Mouse (Mus musculus): ENCODE measurements around the gene Hint1.
"Not testable (repeated sequence)": the region's sequence is repeated elsewhere in the genome, so short reads cannot be mapped to it uniquely, and the experiment has no call there.

The Hint1 gene

DNA sequence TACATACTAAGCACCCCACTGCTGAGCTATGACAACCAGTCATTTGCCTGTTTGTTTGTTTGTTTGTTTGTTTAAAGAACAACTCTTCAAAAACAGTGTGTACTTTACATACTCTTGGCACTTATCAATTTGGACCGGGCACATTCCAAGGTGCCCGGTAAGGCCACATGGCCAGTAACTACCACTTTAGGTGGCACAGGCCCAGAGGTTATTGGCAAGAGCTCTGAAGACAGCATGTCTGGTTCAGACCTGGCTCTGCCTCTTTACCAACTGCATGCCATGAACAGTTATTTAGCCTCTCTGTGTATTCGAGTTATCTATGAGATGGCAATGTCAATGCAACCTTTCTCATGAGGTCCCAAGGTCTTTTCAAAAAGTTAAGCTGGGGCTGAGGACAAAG, 30.5 kb downstream of the Hint1 start:
- DNase-seq (ENCODE audit: low spot score) = not testable (repeated sequence)

DNA sequence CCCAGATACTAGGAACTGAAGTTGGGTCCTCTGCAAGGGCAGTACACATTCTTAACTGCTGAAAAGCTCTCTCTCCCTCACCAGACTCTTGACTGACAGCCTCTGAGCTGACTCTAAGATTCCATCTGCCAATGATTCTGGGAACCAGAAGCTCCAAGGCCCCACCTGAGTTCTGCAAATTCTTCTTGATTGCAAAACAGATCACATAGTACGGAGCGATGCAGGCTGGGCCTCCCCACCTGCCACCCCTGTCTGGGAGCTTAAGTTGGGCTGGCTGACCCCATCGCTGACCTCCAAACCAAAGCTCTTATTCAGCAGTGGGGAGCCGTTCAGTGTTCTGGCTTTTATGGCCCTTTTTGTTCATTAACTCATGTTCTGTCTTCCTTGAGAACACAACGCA, 31.3 kb downstream of the Hint1 start:
- peak; percentile 17 for DNase-seq (ENCODE audit: low spot score)

GRCm38 (mm10) chr11:54899657-54900056, 33.5 kb downstream of the Hint1 start:
- DNase-seq (ENCODE audit: low spot score) = no peak

GRCm38 (mm10) chr11:54902333-54903323, 36.4 kb downstream of the Hint1 start, which contains the start of gene Gpx3:
Gene Gpx3, plus strand, starts transcription at chr11:54902453.
- peak; percentile 83 for DNase-seq (ENCODE audit: low spot score)

GRCm38 (mm10) chr11:54903339-54903738, 37.2 kb downstream of the Hint1 start:
- DNase-seq (ENCODE audit: low spot score) = no peak

DNA sequence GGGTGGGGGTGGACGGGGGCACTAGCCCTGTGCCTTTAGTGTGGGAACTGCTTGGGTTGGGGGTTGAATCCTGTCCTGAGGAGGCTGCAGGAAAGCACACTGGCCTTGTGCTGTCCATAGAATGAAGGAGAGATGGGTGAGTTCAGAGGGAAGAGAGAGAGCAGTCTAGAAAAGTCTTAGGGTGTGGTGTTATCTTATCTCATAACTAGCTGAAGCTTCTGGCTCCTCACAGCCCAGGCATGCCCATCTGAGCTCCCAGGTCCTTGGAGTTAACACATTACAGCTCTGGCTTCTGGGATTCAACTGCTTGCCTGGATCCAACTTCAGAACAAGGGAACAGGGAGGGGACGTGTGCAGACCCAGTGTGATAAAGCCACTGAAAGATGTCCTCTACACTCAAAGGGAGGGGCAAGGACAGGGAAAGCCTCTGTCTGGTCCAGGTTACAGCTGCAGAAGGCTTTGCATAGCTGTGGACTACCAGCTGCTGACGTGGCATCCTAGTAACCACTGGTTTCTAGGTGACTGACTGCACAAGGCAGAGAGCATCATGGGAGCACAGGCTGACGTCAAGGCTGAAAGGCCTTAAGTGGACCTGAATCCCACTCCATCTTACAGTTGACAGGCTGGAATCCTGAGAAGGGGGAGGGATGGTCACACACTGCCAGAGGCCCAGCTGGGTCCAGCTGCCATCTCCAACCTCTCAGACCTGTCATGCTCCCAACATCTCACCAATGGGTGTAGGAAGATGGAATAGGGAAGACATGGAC, 37.9 kb downstream of the Hint1 start:
- peak; percentile 64 for DNase-seq (ENCODE audit: low spot score)

DNA sequence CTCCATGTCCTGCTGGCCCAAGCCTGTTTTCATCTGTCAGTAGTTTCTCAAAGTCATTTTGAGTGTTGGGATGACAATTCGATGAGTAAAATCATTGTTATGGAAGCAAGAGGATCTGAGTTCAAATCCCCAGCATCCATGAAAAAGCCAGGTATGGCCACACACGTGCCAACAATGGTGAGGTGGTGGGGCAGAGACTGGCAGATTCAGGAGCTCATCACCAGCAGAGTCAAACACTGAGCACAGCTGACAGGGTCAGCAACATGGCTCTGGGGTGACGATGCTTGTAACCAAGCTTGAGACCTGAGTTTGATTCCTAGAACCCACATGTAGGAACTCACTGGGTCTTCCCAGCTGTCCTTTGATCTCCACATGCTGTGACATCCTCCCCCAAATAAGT, 38.9 kb downstream of the Hint1 start:
- no peak for DNase-seq (ENCODE audit: low spot score)

GRCm38 (mm10) chr11:54905931-54906330, 39.7 kb downstream of the Hint1 start:
- DNase-seq (ENCODE audit: low spot score) = no peak

GRCm38 (mm10) chr11:54906466-54906865, 40.3 kb downstream of the Hint1 start:
- DNase-seq (ENCODE audit: low spot score) = no peak

DNA sequence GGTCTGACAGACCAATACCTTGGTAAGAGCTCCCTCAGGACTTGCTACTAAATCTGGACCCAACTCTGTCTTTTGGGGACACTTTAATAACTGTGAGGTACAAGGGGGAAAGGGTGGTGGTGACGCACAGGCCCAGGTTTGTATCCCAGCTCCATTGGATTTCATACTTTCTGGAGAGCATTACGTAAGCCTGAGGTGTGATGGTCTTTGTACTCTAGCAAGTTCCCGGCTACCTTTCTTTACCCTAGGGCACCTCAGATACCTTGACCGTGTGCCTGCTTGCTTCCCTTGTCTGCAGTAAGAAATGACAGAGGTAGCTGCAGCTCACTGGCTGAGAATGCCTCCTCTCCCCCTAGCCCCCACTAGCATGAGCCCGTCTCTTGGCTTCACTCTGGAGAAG, 41.1 kb downstream of the Hint1 start:
- DNase-seq (ENCODE audit: low spot score) = no peak

- no peak for DNase-seq (ENCODE audit: low spot score)
These were observed 43.1 kb downstream of the Hint1 start for GRCm38 (mm10) chr11:54909273-54909672.

DNA sequence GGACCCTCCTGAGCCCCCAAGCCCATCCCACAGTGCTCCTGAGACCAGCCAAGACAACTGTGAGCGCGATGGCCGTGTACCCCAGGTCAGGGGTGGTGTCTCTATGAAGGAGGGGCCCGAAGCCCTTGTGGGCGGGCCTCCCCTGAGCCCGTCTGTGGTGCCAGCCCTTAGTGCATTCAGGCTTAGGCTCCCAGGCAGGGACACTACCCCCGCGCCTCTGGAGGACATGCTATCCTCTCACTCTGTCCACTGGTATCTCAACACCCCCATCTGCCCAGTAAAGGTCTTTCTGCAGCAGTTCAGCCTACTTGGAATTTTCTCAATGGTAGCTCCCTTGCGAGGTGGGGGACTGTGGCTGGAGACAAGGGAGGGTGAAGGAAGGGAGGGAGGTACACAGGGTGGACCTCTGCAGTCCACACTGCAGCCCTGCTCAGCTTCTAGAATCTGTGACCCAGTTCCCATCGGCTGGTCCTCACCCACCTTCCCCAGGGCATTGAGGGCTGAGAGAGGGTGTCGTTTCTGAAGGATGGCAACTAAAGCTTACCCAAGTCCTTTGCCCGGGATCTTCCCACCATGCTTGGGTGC, 44.0 kb downstream of the Hint1 start:
- DNase-seq (ENCODE audit: low spot score) = no peak

DNA sequence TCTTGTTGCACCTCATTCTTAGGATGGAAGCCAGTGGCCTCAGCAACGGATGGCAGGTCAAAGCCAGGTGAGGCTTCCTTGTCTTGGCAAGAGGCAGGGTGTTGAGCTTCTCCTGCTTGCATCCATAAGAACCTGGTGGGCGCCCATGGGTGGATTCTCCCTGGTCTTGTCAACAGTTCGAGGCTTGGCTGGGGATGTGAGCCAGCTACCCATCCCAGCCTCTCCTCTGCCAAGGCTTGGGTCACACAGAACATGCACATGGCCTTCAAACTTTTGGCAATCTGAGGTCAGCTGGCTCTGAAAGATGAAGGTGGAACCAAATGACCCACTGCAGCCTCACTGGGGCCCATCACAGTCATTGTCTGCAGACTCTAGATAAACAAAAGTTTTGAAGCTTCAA, 45.0 kb downstream of the Hint1 start:
- DNase-seq (ENCODE audit: low spot score) = no peak

DNA sequence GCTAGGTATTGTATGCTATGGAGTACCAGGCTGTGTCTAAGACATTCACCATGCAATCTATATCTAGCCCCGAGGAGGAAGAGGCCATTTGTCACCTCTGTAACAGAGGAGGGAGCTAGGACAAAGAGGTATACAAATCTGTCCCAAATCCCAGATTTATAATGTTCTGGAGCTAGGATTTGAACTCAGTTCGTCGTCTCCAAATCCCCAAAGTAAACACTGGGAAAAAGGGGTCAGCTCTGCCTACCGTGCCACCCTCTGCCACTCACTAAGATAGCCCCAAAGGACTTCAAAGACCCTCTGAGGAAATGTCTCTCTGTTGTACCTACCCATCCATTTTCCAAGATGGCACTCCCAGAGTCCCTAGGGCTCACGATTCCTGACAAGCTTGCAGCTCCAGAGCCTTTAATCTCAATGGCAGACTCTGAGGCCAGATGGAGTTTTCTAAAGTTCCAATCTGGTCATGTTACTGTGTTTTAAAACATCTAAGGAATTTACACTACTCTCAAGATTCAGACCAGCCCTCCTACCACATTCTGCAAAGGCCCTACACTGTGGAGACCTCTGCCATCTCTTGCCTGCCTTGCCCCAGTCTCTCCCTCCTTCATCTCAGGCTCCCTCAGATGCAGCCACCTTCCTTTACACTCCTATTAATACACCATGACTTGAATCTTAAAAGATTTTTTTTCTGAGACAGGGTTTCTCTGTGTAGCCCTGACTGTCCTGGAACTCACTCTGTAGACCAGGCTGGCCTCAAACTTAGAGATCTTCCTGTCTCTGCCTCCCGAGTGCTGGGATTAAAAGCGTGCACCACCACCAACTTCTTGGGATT, 45.7 kb downstream of the Hint1 start:
- DNase-seq (ENCODE audit: low spot score) = no peak

GRCm38 (mm10) chr11:54912503-54913316, 46.5 kb downstream of the Hint1 start:
- DNase-seq (ENCODE audit: low spot score) = no peak

- DNase-seq (ENCODE audit: low spot score) = no peak
These were observed 47.7 kb downstream of the Hint1 start for GRCm38 (mm10) chr11:54913841-54914240.

- no peak for DNase-seq (ENCODE audit: low spot score)
These were observed 51.3 kb downstream of the Hint1 start for GRCm38 (mm10) chr11:54917461-54917860.

DNA sequence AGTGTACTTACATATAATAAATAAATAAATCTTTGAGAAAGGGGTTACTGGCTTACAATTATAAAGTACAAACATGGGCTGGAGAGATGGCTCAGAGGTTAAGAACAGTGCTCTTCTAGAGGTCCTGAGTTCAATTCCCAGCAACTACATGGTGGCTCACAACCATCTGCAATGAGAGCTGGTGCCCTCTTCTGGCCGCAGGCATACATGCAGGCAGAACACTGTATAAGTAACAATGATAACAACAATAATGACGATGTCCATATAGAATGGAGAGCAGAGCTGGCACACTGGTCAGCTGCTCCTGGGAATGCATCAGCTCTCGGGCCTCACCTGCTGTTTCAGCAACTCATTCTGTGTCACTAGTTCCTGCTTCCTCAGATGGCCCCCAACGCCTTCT, 52.1 kb downstream of the Hint1 start:
- no peak for DNase-seq (ENCODE audit: low spot score)

Data from lung, postnatal 25 days (tissue).